Mouse (Mus musculus): ENCODE measurements at regions not wholly inside any gene's neighbourhood (a gene's known extent, or its start where the extent isn't known, plus 50 kb on each side); places are given as distances from the start of the nearest gene placed in this dataset.

DNA sequence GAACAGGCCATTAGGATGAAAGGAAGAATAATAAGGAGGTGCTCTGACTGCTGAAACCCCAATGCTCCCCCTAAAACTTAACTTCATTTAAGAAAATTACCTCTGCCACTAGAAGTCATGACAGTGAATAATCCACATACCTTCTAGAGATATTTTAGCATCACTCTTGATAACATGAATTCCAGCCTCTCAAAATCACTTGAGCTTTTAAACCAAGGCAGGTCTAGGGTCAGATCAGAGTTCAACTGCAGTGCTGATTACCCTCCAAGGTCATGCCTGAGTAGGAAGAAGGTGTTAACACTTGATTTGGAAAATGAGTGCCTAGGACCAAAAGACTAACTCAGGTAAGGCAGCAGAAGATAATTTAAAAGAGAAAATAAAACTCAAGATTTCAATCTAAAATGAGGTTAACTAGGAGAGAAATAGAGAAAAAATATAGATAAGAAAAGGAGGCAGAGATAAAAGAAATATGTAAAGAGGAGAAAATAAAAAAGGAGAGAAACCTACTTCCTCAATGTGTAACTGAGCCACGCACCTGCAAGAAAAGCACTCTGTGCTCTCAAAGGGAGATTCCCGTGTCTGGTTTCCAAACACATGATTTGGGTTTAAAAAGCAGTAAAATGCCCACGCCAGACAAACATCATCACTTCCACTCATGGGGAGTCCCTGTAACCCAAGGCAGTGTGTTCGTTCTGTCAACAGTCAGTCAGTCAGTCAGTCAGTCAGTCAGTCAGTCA is 229.8 kb downstream of the Trib2 start:
- ATAC-seq (ENCODE audit: low FRiP score, low TSS enrichment): no peak
- WGBS: 82% methylated on average over 4 of the region's 4 CpGs

DNA sequence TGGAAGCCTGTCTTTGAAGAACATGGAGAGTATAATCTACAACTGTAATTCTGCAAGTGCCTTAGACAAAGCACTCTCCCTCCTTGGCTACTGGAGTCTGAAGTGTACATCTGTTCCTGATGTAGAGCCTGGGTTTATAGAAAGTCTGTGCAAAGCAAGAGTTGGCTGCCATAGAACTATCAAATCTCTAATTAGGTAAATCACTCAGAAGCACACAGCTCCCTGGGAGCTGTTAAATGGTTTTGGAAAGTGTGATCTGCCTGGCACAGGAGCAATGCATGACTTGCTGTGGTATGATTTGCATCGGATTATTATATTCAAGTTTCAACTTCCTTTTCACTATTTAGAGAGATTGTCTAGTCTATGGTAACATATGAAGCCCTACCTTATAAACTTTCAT is 230.9 kb downstream of the Trib2 start:
- 78% methylated on average over 1 of the region's 1 CpGs for WGBS
- no peaks in the 10 kb centered on the region for H3K4me1 ChIP-seq (replicated peaks; ENCODE audit: control insufficient read depth, insufficient read depth)

More for the DNA sequence above, 229.8 kb downstream of the Trib2 start:
- Histone ChIP-seq H3K9ac (ENCODE audit: low read length) (no peak overlapping the region), H3K4me1 (replicated peaks; ENCODE audit: control insufficient read depth, insufficient read depth) (no peaks in the 10 kb centered on the region), H3K9me3 (ENCODE audit: control insufficient read depth, low read length) (no peaks in the 10 kb centered on the region), H3K4me3 (ENCODE audit: low read depth, low read length) (no peak overlapping the region), H3K36me3 (ENCODE audit: control insufficient read depth, insufficient read depth, low read length) (no peaks in the 10 kb centered on the region), H3K27ac (replicated peaks) (no peak overlapping the region), H3K4me2 (replicated peaks; ENCODE audit: low read depth) (no peak overlapping the region), H3K27me3 (ENCODE audit: control insufficient read depth, insufficient read depth, low read length) (no peaks in the 10 kb centered on the region)
- TF ChIP-seq CTCF (IDR thresholded peaks at IDR 0.05; ENCODE audit: low read depth) (no peak), EP300 (optimal IDR thresholded peaks at IDR 0.05) (no peak)
- DNase-seq (ENCODE audit: low spot score): no peak

GRCm38 (mm10) chr12:15584721-15585120 is 232.0 kb downstream of the Trib2 start:
- no peak for TF ChIP-seq EP300 (optimal IDR thresholded peaks at IDR 0.05)
- no peak for TF ChIP-seq CTCF (IDR thresholded peaks at IDR 0.05; ENCODE audit: low read depth)
- DNase-seq (ENCODE audit: low spot score): no peak
- Histone ChIP-seq H3K4me3 (ENCODE audit: low read depth, low read length) (no peak overlapping the region), H3K9ac (ENCODE audit: low read length) (no peak overlapping the region), H3K27ac (replicated peaks) (no peak overlapping the region), H3K4me2 (replicated peaks; ENCODE audit: low read depth) (no peak overlapping the region), H3K27me3 (ENCODE audit: control insufficient read depth, insufficient read depth, low read length) (no peaks in the 10 kb centered on the region), H3K9me3 (ENCODE audit: control insufficient read depth, low read length) (no peaks in the 10 kb centered on the region), H3K4me1 (replicated peaks; ENCODE audit: control insufficient read depth, insufficient read depth) (no peaks in the 10 kb centered on the region), H3K36me3 (ENCODE audit: control insufficient read depth, insufficient read depth, low read length) (no peaks in the 10 kb centered on the region)
- ATAC-seq (ENCODE audit: low FRiP score, low TSS enrichment): no peak
- 87% methylated on average over 4 of the region's 4 CpGs for WGBS

More for the DNA sequence above, 230.9 kb downstream of the Trib2 start:
- H3K9me3 ChIP-seq (ENCODE audit: control insufficient read depth, low read length): no peaks in the 10 kb centered on the region
- no peak overlapping the region for H3K4me2 ChIP-seq (replicated peaks; ENCODE audit: low read depth)
- H3K36me3 ChIP-seq (ENCODE audit: control insufficient read depth, insufficient read depth, low read length): no peaks in the 10 kb centered on the region
- DNase-seq (ENCODE audit: low spot score) (no peak), ATAC-seq (ENCODE audit: low FRiP score, low TSS enrichment) (no peak)
- no peak overlapping the region for H3K27ac ChIP-seq (replicated peaks)
- no peaks in the 10 kb centered on the region for H3K27me3 ChIP-seq (ENCODE audit: control insufficient read depth, insufficient read depth, low read length)
- H3K4me3 ChIP-seq (ENCODE audit: low read depth, low read length): no peak overlapping the region
- no peak overlapping the region for H3K9ac ChIP-seq (ENCODE audit: low read length)
- TF ChIP-seq EP300 (optimal IDR thresholded peaks at IDR 0.05) (no peak), CTCF (IDR thresholded peaks at IDR 0.05; ENCODE audit: low read depth) (no peak)

DNA sequence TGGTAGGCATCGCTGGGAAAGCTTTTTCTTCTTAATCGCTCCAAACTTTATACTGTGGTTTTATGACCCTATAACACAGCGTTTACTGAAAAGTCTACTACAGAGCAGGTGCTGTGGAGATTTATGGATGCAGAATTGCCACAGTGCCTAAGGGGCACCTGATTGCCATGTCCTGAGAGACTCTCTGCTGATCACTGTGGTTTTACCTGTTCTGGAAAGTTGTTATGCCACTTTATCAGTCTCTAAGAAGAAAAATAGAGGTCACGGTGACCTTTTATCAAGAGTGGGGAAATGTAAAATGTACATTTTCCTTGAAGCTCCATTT is 250.0 kb downstream of the Trib2 start:
- H3K27ac ChIP-seq (replicated peaks): 0 out of 2 replicates have a peak overlapping the region, but pooled peaks have one; percentile 35
- H3K4me3 ChIP-seq (ENCODE audit: low read depth, low read length): no peak overlapping the region
- DNase-seq (ENCODE audit: low spot score) (no peak), ATAC-seq (ENCODE audit: low FRiP score, low TSS enrichment) (no peak)
- H3K27me3 ChIP-seq (ENCODE audit: control insufficient read depth, insufficient read depth, low read length): no peaks in the 10 kb centered on the region
- H3K4me1 ChIP-seq (replicated peaks; ENCODE audit: control insufficient read depth, insufficient read depth): no peaks in the 10 kb centered on the region
- TF ChIP-seq EP300 (optimal IDR thresholded peaks at IDR 0.05) (no peak), CTCF (IDR thresholded peaks at IDR 0.05; ENCODE audit: low read depth) (no peak)
- WGBS: 62% methylated on average over 4 of the region's 4 CpGs
- no peak overlapping the region for H3K9ac ChIP-seq (ENCODE audit: low read length)
- H3K36me3 ChIP-seq (ENCODE audit: control insufficient read depth, insufficient read depth, low read length): no peaks in the 10 kb centered on the region
- H3K9me3 ChIP-seq (ENCODE audit: control insufficient read depth, low read length): no peaks in the 10 kb centered on the region
- H3K4me2 ChIP-seq (replicated peaks; ENCODE audit: low read depth): no peak overlapping the region

DNA sequence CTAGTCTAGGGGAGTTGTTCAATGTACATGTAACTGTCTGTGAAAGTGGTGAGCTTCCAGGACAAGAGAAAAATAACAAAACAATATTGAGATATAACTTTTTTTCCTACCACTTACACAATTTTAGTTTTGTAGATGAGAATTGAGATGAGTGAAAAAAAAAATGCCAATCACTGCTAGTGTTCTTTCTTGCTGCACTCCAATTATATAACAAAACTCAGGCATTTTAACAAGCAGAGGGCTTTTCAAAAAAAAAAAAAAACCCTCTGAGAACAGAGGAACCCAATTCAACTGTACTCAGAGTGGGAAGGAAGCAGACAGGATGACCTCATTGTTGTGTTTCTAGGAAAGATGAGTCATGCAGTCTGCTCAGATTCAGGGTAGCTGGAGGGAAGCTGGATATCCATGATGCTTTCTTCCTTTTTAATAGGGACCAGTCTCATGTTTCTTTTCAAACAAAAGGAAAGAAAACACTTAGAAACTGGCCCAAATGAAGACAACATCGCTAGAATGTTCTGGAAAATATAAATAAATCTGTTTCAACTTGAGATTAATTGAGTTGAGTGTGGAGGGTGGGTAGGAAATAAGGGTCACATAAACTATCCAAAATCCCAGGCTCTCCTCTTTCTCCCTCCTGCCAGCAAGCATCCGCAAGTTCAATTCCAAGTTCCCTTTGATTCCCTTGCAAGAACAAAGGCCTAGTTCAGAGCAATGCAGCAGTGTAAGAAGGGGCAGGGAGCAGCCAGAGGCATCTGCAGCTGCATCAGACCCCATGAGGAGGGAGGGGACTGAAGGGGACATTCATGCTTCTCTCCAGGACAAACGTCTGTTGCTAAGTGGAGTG is 250.6 kb downstream of the Trib2 start:
- no peaks in the 10 kb centered on the region for H3K36me3 ChIP-seq (ENCODE audit: control insufficient read depth, insufficient read depth, low read length)
- H3K4me3 ChIP-seq (ENCODE audit: low read depth, low read length): no peak overlapping the region
- H3K4me2 ChIP-seq (replicated peaks; ENCODE audit: low read depth): no peak overlapping the region
- 0 out of 2 replicates have a peak overlapping the region, but pooled peaks have one; percentile 35 for H3K27ac ChIP-seq (replicated peaks)
- H3K9me3 ChIP-seq (ENCODE audit: control insufficient read depth, low read length): no peaks in the 10 kb centered on the region
- H3K9ac ChIP-seq (ENCODE audit: low read length): no peak overlapping the region
- H3K4me1 ChIP-seq (replicated peaks; ENCODE audit: control insufficient read depth, insufficient read depth): no peaks in the 10 kb centered on the region
- DNase-seq (ENCODE audit: low spot score) (no peak), ATAC-seq (ENCODE audit: low FRiP score, low TSS enrichment) (peak; percentile 79; the same call in 1 of the 2 replicates)
- WGBS: 31% methylated on average over 3 of the region's 3 CpGs
- no peaks in the 10 kb centered on the region for H3K27me3 ChIP-seq (ENCODE audit: control insufficient read depth, insufficient read depth, low read length)
- TF ChIP-seq EP300 (optimal IDR thresholded peaks at IDR 0.05): no peak
- no peak for TF ChIP-seq CTCF (IDR thresholded peaks at IDR 0.05; ENCODE audit: low read depth)

- ATAC-seq (ENCODE audit: low FRiP score, low TSS enrichment) (no peak), DNase-seq (ENCODE audit: low spot score) (no peak)
- no peaks in the 10 kb centered on the region for H3K36me3 ChIP-seq (ENCODE audit: control insufficient read depth, insufficient read depth, low read length)
- H3K4me1 ChIP-seq (replicated peaks; ENCODE audit: control insufficient read depth, insufficient read depth): no peaks in the 10 kb centered on the region
- no peak overlapping the region for H3K4me2 ChIP-seq (replicated peaks; ENCODE audit: low read depth)
- no peak overlapping the region for H3K27ac ChIP-seq (replicated peaks)
- WGBS: 43% methylated on average over 4 of the region's 4 CpGs
- no peaks in the 10 kb centered on the region for H3K27me3 ChIP-seq (ENCODE audit: control insufficient read depth, insufficient read depth, low read length)
- no peaks in the 10 kb centered on the region for H3K9me3 ChIP-seq (ENCODE audit: control insufficient read depth, low read length)
- TF ChIP-seq CTCF (IDR thresholded peaks at IDR 0.05; ENCODE audit: low read depth): no peak
- no peak overlapping the region for H3K9ac ChIP-seq (ENCODE audit: low read length)
- H3K4me3 ChIP-seq (ENCODE audit: low read depth, low read length): no peak overlapping the region
These were observed 253.9 kb downstream of the Trib2 start for GRCm38 (mm10) chr12:15562826-15563225.
